Mouse (Mus musculus) neural tube, embryonic 15.5 days (tissue): Measurements from ENCODE around the gene Coa5. TPM values are rescaled to one million over a fixed set of nuclear protein-coding genes. Genes with fewer than 3 reads are reported as not detected.
A peak's percentile ranks its signal among the peaks of the same experiment; 100 is the strongest.

ENCODE experiments used
- ATAC-seq: fragments of 200-750 bp; cut with Nextera tagmentation; 2 replicates; pipeline ENCODE4 v1.8.0; 2017; ENCODE audit warnings: mild to moderate bottlenecking, moderate TSS enrichment, moderate library complexity; ENCODE audit not compliant: low FRiP score
- H3K27ac ChIP-seq: fragments of 300-500 bp; sonication (generic); replicated peaks from 2 replicates; pipeline ENCODE4 v1.5.1; 2015; ENCODE audit warnings: mild to moderate bottlenecking, inconsistent platforms
- H3K27me3 ChIP-seq: fragments of 300-500 bp; sonication (generic); replicated peaks from 2 replicates; pipeline ENCODE4 v1.6.1; 2015; ENCODE audit warnings: inconsistent platforms
- H3K36me3 ChIP-seq: fragments of 300-500 bp; sonication (generic); 2 replicates; pipeline ENCODE4 v1.6.1; 2015; ENCODE audit warnings: inconsistent platforms
- H3K4me1 ChIP-seq: fragments of 300-500 bp; sonication (generic); 2 replicates; pipeline ENCODE4 v1.6.1; 2015; ENCODE audit warnings: inconsistent platforms
- H3K4me2 ChIP-seq: fragments of 300-500 bp; sonication (generic); 2 replicates; pipeline ENCODE4 v1.6.1; 2015; ENCODE audit warnings: inconsistent platforms, mild to moderate bottlenecking, moderate library complexity
- H3K4me3 ChIP-seq: fragments of 300-500 bp; sonication (generic); replicated peaks from 2 replicates; pipeline ENCODE4 v1.5.1; 2015; ENCODE audit warnings: mild to moderate bottlenecking, inconsistent platforms
- H3K9ac ChIP-seq: fragments of 300-500 bp; sonication (generic); replicated peaks from 2 replicates; pipeline ENCODE4 v1.6.1; 2015; ENCODE audit warnings: mild to moderate bottlenecking, inconsistent platforms
- H3K9me3 ChIP-seq: fragments of 300-500 bp; sonication (generic); replicated peaks from 2 replicates; pipeline ENCODE4 v1.6.1; 2016; ENCODE audit warnings: inconsistent platforms
- WGBS: fragments of 180-500 bp; shearing (Covaris S2); methylation state at CpG from one replicate; pipeline ENCODE4 v1.1.7; 2015; ENCODE audit warnings: mixed read lengths; 5-methylcytosine and 5-hydroxymethylcytosine counted together
- polyA plus RNA-seq: library from polyadenylated mRNA; unstranded; fragments of >200 nt; fragmentation: Nextera tagmentation; extraction: Ambion mirVana; gene quantifications from 2 replicates; pipeline ENCODE4 v1.2.1, GENCODE M21; 2015

The Coa5 gene
- 59.6 and 62.3 TPM in 2 replicates for polyA plus RNA-seq

GRCm38 (mm10) chr1:37429366-37430296 is at the start of gene Coa5, which contains the start of gene Unc50:
Gene Coa5 (minus strand): TSS chr1:37430103.
Gene Unc50 (plus strand): TSS chr1:37430139.
- peaks cover 46% of the 10 kb centered on the region for H3K36me3 ChIP-seq
- no peaks in the 10 kb centered on the region for H3K9me3 ChIP-seq
- peak within 1 kb of the TSS; percentile 94 for H3K4me2 ChIP-seq
- peak within 1 kb of the TSS; percentile 86 for H3K27ac ChIP-seq
- peak within 1 kb of the TSS; percentile 98 for H3K4me3 ChIP-seq
- H3K27me3 ChIP-seq = no peaks in the 10 kb centered on the region
- 3% methylated on average over 57 of the region's 57 CpGs for WGBS
- H3K4me1 ChIP-seq = peaks cover 40% of the 10 kb centered on the region
- peak; percentile 99 for ATAC-seq
- peak within 1 kb of the TSS; percentile 93 for H3K9ac ChIP-seq

GRCm38 (mm10) chr1:37479074-37479473 is 49.2 kb upstream of the Coa5 start:
- no peaks in the 10 kb centered on the region for H3K9me3 ChIP-seq
- H3K27me3 ChIP-seq = no peaks in the 10 kb centered on the region
- H3K4me3 ChIP-seq = no peak overlapping the region
- H3K27ac ChIP-seq = no peak overlapping the region
- H3K9ac ChIP-seq = no peak overlapping the region
- no peaks in the 10 kb centered on the region for H3K4me1 ChIP-seq
- ATAC-seq = no peak
- H3K36me3 ChIP-seq = peaks cover 3% of the 10 kb centered on the region; the same call in 1 of the 2 replicates
- no peak overlapping the region for H3K4me2 ChIP-seq
- 78% methylated on average over 9 of the region's 9 CpGs for WGBS

GRCm38 (mm10) chr1:37478416-37478815 is 48.5 kb upstream of the Coa5 start:
- Histone ChIP-seq H3K27me3 (no peaks in the 10 kb centered on the region), H3K4me3 (no peak overlapping the region), H3K36me3 (peaks cover 3% of the 10 kb centered on the region; the same call in 1 of the 2 replicates), H3K4me1 (no peaks in the 10 kb centered on the region), H3K9ac (no peak overlapping the region), H3K27ac (no peak overlapping the region), H3K4me2 (no peak overlapping the region), H3K9me3 (no peaks in the 10 kb centered on the region)
- WGBS = 70% methylated on average over 7 of the region's 7 CpGs
- ATAC-seq = no peak

GRCm38 (mm10) chr1:37477928-37478327 is 48.0 kb upstream of the Coa5 start:
- ATAC-seq = no peak
- no peak overlapping the region for H3K4me2 ChIP-seq
- H3K4me3 ChIP-seq = no peak overlapping the region
- no peak overlapping the region for H3K9ac ChIP-seq
- no peaks in the 10 kb centered on the region for H3K9me3 ChIP-seq
- peaks cover 3% of the 10 kb centered on the region; the same call in 1 of the 2 replicates for H3K36me3 ChIP-seq
- no peaks in the 10 kb centered on the region for H3K4me1 ChIP-seq
- WGBS = 75% methylated on average over 5 of the region's 5 CpGs
- no peak overlapping the region for H3K27ac ChIP-seq
- no peaks in the 10 kb centered on the region for H3K27me3 ChIP-seq

GRCm38 (mm10) chr1:37477250-37477649 is 47.3 kb upstream of the Coa5 start:
- H3K9ac ChIP-seq = no peak overlapping the region
- 93% methylated on average over 5 of the region's 5 CpGs for WGBS
- no peak overlapping the region for H3K27ac ChIP-seq
- H3K4me3 ChIP-seq = no peak overlapping the region
- no peak for ATAC-seq
- H3K9me3 ChIP-seq = no peaks in the 10 kb centered on the region
- H3K27me3 ChIP-seq = no peaks in the 10 kb centered on the region
- H3K36me3 ChIP-seq = peaks cover 3% of the 10 kb centered on the region; the same call in 1 of the 2 replicates
- no peak overlapping the region for H3K4me2 ChIP-seq
- no peaks in the 10 kb centered on the region for H3K4me1 ChIP-seq

GRCm38 (mm10) chr1:37475312-37475711 is 45.4 kb upstream of the Coa5 start:
- Histone ChIP-seq H3K27me3 (no peaks in the 10 kb centered on the region), H3K4me3 (no peak overlapping the region), H3K4me2 (no peak overlapping the region), H3K36me3 (no peaks in the 10 kb centered on the region), H3K4me1 (no peaks in the 10 kb centered on the region), H3K9me3 (no peaks in the 10 kb centered on the region), H3K9ac (no peak overlapping the region), H3K27ac (no peak overlapping the region)
- ATAC-seq = no peak
- WGBS = 96% methylated on average over 3 of the region's 3 CpGs

GRCm38 (mm10) chr1:37474634-37475190 is 44.8 kb upstream of the Coa5 start:
- Histone ChIP-seq H3K9ac (no peak overlapping the region), H3K27ac (no peak overlapping the region), H3K27me3 (no peaks in the 10 kb centered on the region), H3K4me1 (no peaks in the 10 kb centered on the region), H3K4me3 (no peak overlapping the region), H3K9me3 (no peaks in the 10 kb centered on the region), H3K4me2 (no peak overlapping the region), H3K36me3 (no peaks in the 10 kb centered on the region)
- WGBS = 89% methylated on average over 6 of the region's 6 CpGs
- ATAC-seq = no peak

GRCm38 (mm10) chr1:37474046-37474445 is 44.1 kb upstream of the Coa5 start:
- no peaks in the 10 kb centered on the region for H3K27me3 ChIP-seq
- WGBS = 82% methylated on average over 8 of the region's 8 CpGs
- H3K36me3 ChIP-seq = no peaks in the 10 kb centered on the region
- no peak overlapping the region for H3K27ac ChIP-seq
- H3K9me3 ChIP-seq = no peaks in the 10 kb centered on the region
- ATAC-seq = no peak
- no peak overlapping the region for H3K9ac ChIP-seq
- no peak overlapping the region for H3K4me3 ChIP-seq
- H3K4me2 ChIP-seq = no peak overlapping the region
- H3K4me1 ChIP-seq = no peaks in the 10 kb centered on the region

GRCm38 (mm10) chr1:37473251-37473650 is 43.3 kb upstream of the Coa5 start:
- 88% methylated on average over 10 of the region's 10 CpGs for WGBS
- no peak overlapping the region for H3K27ac ChIP-seq
- no peak overlapping the region for H3K4me2 ChIP-seq
- H3K36me3 ChIP-seq = no peaks in the 10 kb centered on the region
- H3K27me3 ChIP-seq = no peaks in the 10 kb centered on the region
- no peak for ATAC-seq
- no peaks in the 10 kb centered on the region for H3K9me3 ChIP-seq
- no peak overlapping the region for H3K4me3 ChIP-seq
- H3K9ac ChIP-seq = no peak overlapping the region
- H3K4me1 ChIP-seq = no peaks in the 10 kb centered on the region

- Histone ChIP-seq H3K4me3 (no peak overlapping the region), H3K36me3 (no peaks in the 10 kb centered on the region), H3K27ac (no peak overlapping the region), H3K27me3 (no peaks in the 10 kb centered on the region), H3K9ac (no peak overlapping the region), H3K4me1 (no peaks in the 10 kb centered on the region), H3K9me3 (no peaks in the 10 kb centered on the region), H3K4me2 (no peak overlapping the region)
- ATAC-seq = no peak
- 84% methylated on average over 6 of the region's 6 CpGs for WGBS
These were observed 41.6 kb upstream of the Coa5 start for GRCm38 (mm10) chr1:37471179-37472148.

- H3K27ac ChIP-seq = no peak overlapping the region
- H3K27me3 ChIP-seq = no peaks in the 10 kb centered on the region
- ATAC-seq = no peak
- H3K9me3 ChIP-seq = no peaks in the 10 kb centered on the region
- no peak overlapping the region for H3K4me2 ChIP-seq
- no peaks in the 10 kb centered on the region for H3K4me1 ChIP-seq
- H3K4me3 ChIP-seq = no peak overlapping the region
- H3K36me3 ChIP-seq = no peaks in the 10 kb centered on the region
- whole genome bisulfite sequencing = 95% methylated on average over 5 of the region's 5 CpGs
- no peak overlapping the region for H3K9ac ChIP-seq
These were observed 39.1 kb upstream of the Coa5 start for GRCm38 (mm10) chr1:37469007-37469406.
